Mouse (Mus musculus) gastrocnemius, postnatal 25 days (tissue): ENCODE data around the gene Ccdc60. TPM values are rescaled to one million over a fixed set of nuclear protein-coding genes. Genes with fewer than 3 reads are reported as not detected.
"Not testable (repeated sequence)": the region's sequence is repeated elsewhere in the genome, so short reads cannot be mapped to it uniquely, and the experiment has no call there.

ENCODE experiments used
- DNase-seq: peaks from one replicate; pipeline ENCODE4 v3.0.0; 2022
- long read RNA-seq, 2 experiments: library from polyadenylated mRNA; stranded (forward); transcript quantifications; one replicate each; pipeline ENCODE4 v2.0.0; 2021
- total RNA-seq, 2 experiments: library from RNA; stranded (reverse); gene quantifications; 1 replicate in 1 of 2; 2 replicates in 1 of 2; pipeline ENCODE4 v1.2.3; 2021

Ccdc60 gene
- not detected for total RNA-seq
- long read RNA-seq, experiment 1, partial matches to known transcripts = 0 of 4 reads
- long read RNA-seq, experiment 1, other reads (novel, unspliced or antisense) = 4 of 4 reads
- long read RNA-seq, experiment 2, partial matches to known transcripts = 0 of 3 reads
- long read RNA-seq, experiment 2, other reads (novel, unspliced or antisense) = 3 of 3 reads

DNA sequence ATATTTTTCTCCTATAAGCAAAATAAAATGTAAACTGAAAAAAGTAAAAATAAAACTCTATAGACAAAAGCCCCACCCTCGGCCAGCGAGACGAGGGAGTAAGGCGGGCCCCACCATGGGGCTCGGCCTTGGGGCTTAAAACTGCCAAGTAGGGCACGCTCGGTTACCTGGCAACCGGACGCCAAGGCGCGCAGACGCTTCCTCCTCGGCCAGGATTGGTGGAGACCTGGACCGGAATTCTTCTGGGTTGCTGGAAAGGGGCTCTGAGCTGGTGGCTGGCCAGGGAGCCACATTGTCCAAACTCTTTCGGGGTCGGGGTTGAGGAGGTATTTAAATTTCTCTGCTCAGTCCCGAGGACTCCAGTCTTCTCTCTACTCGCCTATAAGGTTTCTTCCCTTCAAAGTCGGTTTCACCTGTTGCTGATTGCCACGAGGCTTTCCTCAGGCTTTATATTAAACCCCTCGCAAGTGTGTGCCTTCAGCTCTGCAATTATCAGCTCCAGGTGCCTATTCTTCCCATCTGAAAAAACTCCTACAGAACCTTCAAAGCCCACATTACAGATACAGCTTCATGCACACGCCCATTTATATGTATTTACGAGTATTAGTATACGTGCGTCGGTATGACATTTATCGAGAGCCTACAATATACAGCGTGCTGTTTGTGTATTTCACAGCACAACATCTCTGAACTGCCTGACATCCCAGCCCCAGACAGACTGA is at the start of gene Ccdc60:
Ccdc60 (minus strand) TSS at position 137 of the 722 bp plus-strand sequence.
- DNase-seq = no peak

DNA sequence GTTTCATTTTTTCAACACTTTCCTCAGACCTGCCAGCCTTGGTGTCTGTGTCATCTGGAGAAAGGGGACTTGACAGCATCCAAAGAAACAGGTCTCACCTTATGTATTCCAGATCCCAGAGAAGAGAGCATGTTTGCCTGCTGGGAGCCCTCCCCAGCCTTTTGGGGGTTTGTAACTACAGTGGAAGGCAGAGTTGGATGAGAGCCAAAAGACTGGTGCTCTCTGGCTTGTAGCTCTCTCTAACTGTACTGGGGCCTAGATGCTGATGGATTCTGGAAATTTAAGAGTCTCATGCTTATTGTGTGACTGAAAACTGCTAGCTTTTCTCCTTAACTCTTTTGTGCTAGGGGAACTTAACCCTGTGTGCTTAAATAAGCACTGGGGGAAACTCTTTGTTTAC is 47.4 kb upstream of the Ccdc60 start:
- no peak for DNase-seq

DNA sequence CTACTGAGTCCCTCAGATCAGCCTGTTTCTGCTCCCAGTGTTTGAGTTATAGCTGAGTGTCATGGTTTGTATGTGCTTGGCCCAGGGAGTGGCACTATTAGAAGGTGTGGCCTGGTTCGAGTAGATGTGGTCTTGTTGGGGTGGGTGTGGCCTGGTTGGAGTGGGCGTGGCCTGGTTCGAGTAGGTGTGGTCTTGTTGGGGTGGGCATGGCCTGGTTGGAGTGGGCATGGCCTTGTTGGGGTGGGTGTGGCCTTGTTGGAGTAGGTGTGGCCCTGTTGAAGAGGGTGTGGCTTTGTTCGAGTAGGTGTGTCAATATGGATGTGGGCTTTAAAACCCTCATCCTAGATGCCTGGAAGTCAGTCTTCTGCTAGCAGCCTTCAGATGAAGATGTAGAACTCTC is 40.1 kb upstream of the Ccdc60 start:
- no peak for DNase-seq

DNA sequence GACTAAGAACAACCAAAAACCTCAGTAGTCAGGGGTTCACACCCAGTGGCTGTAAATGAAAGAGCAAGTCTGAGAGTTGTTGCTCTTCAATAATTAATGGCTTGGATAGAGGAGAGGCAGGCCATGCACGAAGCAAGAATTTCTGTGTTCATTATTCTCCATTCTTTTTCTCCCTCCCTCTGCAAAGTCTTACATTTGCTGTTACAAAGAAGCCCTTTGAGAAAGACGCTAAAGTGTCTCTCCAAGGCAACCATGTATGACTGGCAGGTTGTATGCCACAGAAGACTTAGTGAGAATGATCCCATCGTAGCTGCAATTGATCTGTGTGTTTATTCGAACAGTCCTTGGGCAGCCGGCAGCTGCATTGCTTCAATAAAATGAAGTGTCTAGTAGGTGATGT is 34.6 kb upstream of the Ccdc60 start:
- no peak for DNase-seq

DNA sequence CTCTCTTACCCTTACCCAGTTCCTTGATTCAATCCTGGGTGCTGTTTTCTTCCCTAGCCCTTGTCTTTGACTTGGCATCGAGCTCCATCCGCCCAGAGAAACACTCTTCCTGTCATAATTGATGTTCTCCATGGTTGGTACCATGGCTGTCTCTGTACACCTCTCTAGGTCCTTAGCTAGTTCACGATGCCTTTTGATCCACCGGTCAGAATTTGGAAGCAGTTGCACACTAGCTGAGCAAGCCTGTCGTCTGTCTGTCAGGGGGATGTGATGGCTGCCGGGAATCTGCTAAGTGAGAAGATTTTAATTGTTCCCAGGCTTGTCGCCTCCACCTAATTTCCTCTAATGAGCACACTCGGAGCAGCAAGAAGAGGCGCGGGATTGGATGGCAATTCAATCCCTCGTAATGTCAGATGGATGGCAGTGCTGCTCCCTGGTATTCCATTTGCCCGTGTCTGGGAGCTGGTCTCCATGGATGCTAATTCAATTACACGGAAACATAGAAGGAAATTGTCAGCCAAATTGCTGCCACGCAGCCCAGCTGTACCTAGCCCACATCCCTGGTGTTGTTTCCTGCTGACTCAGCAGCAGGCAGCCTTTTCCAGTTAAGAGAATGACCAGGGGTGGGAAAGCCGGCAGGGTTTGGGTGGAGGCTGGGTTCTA is 33.7 kb upstream of the Ccdc60 start:
- DNase-seq = no peak

DNA sequence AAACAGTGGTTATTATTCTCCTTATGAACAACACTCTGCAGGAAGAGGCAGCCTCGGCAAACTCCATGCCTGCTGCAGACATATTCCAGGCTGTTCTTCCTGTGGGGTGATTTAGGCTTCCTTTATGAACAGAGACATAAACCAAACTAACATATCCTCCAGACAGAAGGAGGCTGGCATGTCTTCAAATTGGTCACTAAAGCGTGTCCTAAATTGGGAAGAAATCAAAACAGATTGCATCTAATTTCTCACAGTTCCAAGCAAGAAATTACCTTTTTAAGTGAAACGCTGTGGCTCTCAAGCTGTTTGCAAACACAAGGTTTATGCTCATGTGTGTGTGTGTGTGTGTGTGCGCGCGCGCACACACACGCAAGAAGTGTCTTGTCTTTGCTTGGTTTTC is 24.9 kb upstream of the Ccdc60 start:
- no peak for DNase-seq

DNA sequence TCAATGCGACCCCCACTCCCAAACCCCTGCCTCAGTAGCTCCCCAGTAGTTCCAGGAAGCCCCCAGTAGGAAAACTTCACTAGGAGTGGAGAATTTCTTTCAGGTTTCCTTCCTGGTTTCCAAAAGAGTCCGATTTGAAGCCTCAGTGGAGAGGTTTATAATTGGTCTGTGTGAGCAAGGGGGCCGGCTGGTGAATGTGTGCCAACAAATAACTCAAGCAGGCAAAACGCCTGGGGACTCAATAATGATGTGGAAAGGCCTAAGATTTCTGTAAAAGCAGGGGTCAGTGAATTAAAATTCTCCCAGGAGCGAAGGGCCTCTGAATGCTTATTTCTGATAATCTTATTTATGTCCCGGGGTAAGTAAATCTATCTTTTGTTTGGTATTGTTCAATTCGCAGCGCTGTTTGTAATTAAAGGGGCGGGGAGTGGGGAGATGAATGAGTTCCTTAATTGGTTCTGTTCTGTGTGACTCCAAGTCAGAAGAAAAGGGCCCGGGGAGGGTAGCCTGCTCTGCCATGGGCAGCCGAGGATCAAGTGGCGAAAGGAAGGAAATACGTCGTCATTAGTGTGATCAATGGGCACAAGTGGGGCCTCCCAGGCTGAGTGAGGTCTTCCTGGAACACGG is 23.4 kb upstream of the Ccdc60 start:
- DNase-seq = no peak

DNA sequence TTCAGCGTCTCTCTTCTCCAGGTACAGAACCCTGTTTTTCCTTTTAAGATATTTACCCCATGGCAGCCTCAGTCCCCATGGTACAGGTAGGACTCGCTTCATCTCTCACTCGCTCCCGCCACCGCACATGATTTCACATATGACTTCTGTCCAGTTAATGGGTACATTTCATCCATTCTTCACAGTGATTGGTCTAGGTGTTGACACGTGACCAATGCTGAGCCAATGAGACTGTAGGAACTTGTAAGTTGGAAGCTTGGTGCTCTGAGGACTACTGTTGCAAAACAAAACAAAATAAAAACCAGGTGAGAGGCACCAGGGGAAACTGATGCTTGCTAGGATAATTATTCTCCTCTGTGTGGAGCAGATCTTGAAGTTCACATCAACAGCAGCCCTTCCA is 22.9 kb upstream of the Ccdc60 start:
- no peak for DNase-seq

DNA sequence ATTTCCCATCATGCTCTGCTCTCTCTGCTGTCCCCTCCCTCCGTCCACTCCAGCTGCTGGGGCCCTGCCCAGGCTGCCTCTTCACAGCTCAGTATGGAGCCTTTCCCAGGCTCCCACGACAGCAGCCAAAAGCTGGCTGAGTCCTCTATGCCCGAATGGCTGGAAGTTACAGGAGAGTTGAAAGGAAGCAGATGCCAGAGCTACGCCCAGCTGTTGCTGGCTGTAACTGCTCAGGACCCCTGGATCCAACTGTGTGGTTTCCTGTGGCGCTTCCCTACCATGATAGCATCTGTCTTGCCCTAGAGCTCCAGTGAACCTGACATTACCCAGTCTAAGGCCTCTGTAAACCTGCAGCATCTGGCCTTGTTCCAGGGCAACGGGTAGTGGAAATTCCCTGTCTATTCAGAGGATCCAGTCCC is 20.6 kb upstream of the Ccdc60 start:
- DNase-seq = peak; percentile 31

DNA sequence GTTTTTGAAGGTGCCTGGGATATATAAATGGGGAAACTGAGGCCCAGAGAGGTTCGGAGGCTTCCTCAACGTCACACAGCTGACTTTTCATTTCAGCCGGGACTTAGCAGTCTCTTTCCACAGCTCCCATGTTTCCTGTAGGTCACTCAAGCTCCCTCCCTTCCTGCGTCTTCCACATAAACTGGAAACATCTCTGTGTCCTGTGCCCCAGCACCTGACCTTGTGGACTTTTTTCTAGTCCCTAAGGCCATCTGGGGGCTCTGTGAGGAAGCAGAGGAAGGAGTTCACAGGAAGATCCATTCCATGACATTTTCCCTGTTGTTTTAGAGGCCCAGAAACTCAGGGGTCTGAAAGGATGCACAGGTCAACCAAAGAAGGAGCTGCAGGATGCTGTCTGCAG is 16.8 kb upstream of the Ccdc60 start:
- DNase-seq = no peak

DNA sequence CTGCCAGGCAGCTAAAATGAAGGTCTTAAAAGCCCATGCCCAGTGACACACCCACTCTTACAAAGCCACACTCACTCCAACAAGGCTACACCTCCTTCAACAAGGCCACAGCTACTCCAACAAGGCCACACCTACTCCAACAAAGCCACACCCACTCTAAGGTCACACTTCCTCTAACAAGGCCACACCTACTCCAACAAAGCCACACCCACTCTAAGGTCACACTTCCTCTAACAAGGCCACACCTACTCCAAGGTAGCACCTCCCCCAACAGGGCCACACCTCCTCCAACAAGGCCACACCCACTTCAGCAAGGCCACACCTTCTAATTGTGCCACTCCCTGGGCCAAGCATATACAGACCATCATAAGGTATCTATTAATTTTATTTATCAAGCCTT is 16.4 kb upstream of the Ccdc60 start:
- not testable (repeated sequence) for DNase-seq

DNA sequence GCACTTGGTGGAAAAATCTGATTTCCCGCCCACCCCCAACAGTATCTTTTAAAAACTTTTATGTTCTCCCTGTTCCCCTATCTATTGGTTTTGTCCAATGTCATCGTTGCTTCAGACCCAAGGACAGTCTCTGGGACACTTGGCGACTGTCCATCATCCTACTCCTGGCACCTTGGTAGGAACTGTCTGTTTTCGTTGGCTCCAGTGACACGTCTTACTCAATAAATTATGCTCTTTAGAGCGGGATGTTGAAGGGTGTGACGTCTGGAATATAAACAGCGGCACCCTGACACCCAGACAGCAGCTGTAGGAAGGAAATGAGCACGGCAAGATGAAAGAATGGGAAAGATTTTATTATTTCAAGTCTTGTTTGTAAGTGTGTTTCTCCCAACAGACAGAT is 12.2 kb upstream of the Ccdc60 start:
- DNase-seq = no peak

DNA sequence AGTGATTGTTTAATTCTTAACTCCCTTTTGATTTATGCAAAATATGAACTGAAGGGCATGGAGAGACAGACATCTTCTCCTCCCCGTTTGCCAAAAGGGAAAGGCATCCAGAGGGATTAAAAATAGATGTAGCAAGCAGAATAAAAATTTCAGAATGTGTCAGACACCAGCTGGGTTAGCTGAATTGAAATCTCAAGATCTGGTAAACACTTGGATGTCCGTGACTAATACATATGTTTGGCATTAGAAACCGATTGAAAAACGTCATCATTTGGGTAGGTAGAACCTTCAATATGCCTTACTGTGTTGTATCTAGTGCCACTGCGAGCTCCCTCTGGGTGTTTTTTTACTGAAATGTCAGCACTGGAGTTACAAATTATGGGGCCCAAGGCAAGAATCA is 4.7 kb upstream of the Ccdc60 start:
- no peak for DNase-seq

DNA sequence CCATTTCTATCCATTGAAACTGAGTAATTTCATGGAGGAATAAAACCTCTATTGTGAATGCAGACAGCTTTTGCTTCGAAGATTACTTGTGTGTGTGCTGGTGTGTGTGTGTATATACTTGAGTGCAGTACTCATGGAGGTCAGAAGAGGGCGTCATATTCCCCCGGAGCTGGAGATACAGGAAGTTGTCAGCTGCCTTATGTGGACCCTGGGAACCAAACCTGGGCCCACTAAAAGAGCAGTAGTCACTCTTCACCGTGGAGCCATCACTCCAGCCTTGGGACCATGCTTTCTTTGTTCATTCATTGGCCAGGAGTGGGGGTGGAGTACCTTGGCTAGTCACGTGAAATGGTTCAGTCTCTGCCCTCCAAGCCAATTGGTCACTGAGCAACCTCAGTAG is 1.8 kb upstream of the Ccdc60 start:
- no peak for DNase-seq

DNA sequence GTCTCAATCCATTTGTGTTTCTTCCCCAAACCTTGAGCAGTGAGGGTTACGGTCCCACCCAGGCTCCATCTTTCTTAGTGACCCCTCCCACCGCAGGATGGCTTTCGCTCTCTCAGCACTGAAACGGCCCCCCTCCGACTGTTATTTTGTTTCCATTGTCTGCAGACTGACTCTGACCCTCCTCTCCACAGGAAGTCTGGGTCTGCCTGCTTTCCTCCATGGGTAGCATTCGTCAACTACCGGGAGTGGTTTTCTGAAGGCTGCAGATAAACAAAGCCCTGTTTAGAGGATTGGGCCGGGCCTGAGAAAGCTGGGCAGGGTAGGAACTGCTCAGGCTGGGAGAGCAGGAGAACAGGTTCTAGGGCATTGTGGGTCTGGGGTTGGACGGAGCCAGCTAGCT is 1.1 kb upstream of the Ccdc60 start:
- no peak for DNase-seq

DNA sequence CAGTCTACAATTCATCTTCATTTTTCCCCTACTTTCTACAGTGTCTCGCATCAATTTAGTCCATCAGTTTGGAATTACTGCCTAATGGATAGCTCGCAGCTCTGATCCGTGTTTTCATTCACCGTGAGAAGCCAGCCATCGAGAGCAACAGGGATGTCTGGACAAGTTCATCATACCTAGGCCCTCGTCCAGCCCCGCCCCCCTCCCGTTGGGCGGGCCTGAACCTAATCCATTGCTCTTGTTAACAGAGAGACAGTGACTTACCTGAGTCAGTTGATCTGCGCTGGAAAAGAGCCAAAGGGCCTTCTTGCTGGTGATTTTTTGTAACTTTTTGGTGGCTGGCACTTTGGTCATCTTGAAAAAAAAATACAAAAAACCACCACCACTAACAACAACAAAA is 602 bp downstream of the Ccdc60 start:
- no peak for DNase-seq

DNA sequence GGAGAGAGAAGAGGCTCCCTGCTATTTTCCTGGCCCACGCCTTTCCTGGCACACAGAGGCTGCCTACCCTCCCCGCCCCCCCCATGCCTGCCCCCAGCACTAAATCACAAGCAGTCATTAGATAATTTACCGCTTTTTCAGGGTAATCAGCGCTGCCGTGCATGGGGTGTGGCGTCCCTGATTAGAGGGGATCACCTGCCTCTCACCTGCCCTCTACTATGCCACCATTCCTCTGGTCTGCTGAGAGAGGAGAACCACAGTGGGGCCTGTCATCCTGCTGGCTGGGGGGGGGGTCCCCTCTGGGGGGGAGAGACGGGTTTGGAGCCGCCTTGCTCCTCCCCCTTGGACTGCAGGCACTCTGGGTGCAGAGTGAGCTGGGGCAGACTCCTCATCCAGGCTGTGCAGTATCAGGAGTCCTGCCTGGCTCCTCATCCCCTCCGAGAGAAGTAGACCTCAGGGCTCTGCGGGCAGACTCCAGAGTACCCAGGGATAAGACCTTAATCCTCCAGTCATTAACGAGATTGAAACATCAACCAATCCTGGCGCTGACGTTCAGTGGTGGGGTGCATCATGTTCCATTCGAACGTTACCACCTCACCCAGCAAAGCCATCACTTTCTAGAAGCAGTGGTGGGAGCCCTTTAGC is 3.1 kb downstream of the Ccdc60 start:
- no peak for DNase-seq

DNA sequence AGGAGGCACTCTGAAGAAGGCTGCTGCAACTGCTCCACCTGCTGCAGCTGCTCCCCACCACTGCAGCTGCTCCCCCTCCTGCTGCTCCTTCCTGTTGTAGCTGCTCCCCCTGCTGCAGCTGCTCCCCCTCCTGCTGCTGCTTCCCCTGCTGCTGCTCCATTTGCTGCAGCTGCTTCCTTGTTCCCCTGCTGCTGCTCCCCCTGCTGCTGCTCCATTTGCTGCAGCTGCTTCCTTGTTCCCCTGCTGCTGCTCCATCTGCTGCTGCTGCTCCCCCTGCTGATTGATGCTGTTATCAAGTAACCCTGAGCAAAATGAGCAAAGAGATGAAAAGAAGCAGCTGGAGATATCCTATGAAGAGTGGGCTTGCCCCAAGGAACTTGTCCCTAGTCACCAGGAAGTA is 8.3 kb downstream of the Ccdc60 start:
- no peak for DNase-seq

DNA sequence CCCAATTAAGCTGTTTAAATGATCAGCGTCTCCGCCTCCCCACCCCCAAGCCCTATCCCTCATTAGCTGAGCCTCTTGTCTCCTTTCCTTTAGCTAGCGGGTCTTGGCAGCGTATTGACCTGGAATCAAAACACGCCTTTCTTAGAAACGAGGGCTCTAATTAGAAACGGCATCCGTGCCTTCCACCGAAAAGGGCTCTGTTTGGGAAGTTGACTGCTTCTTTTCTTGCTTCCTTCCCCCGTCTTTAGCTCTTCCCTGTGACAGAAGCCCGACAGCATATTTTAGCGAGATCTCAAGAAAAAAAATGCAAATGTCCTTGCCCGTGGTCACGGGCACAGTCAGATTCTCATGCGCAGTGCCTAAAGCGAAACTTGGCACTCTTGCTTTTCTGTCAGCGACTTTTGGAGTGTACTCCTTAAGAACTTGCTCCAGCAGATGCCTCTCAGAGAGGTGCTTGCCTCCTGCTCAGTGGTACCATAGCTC is 10.3 kb downstream of the Ccdc60 start:
- DNase-seq = no peak

DNA sequence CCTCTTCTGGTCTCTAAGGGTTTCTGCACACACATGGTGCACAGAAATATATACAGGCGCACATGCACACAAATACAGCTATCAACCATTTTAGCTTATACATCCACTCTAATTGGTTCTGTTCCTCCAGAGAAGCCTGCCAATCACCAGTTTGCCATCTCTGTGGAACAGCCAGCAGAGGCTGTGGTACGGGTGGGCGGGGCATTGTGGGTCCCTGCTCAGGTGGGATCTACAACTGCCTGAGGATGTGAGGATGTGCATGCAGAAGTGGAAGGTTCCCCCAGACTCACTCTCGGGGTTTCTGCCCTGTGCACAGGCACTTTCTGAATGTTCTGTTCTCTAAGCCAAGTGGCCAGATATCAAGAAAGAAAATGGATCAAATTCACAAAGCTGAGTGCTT is 10.8 kb downstream of the Ccdc60 start:
- DNase-seq = no peak

DNA sequence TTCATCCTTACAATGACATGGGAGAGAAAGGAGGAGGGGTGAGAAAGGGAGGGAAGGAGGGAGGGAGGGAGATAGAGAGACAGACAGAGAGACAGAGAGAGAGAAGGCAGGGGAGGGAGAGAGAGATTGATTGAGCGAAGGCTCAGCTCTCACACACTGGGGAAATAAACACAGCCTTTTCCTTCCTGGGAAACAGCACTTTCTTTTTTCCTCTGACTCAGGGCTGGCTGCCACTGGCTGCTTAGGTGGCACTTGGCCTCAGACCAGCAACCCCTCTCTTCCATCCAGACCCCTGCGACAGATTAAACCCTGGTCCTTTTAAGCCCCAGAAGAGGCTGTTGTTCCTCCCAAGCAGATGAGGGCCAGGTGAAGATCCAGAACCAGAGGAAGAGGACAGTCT is 14.0 kb downstream of the Ccdc60 start:
- DNase-seq = no peak

DNA sequence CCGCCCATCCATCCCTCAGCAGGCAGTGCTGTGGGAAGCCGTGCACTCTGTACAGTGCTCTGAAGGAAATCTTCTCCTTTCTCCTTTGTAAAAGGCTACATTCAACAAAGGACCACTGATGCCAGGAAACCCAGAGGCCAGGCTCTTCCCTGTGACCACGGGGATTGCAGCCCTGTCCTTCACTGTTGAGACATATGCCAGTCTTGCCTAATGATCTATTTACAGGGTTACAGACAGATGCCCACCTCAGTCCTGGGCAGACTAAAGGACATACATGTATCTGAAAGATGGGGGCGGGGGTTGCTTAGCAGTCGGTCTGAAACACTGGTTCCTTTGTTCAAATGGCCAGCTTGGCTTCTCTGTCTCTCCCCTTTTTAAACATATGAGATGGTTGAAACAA is 14.4 kb downstream of the Ccdc60 start:
- DNase-seq = no peak
